Mouse (Mus musculus): ENCODE data around the gene Ndufaf4. TPM values are rescaled to one million over a fixed set of nuclear protein-coding genes. Genes with fewer than 3 reads are reported as not detected.

The Ndufaf4 gene
- 34.3 and 42.0 TPM in 2 replicates for polyA plus RNA-seq (2015; fragmentation: Nextera tagmentation; extraction: Ambion mirVana)

DNA sequence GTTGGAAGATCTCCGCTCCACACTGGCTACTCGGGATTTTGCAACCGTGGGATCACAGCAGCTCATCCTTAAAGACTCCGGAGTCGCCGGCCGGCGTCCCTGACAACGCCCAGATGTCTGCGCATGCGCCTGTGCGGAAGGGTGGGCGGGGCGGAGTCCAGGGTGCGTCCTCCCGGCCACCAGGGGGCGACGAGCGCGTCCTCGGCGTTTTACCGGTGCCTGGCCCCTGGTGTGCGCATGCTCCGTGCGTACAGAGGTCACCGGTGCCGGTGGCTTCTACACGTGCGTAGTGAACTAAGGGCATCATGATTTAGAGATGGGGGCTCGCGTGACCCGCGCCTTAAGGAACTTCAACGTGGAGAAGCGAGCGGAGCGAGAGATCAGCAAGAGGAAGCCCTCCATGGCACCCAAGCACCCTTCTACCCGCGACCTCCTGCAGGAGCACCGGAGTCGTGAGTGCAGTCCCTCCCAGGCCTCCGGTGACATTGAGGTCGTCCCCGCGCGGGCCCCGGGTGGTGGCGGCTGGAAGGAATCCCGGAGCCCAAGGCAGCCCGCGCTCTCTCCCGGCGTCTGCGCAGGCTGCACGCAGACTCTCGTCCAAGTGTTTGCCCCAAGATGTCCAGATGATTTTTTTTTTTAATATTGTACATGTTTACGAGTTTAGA is at the start of gene Ndufaf4:
Ndufaf4 (plus strand) TSS at position 233 of the 665 bp plus-strand sequence.

DNA sequence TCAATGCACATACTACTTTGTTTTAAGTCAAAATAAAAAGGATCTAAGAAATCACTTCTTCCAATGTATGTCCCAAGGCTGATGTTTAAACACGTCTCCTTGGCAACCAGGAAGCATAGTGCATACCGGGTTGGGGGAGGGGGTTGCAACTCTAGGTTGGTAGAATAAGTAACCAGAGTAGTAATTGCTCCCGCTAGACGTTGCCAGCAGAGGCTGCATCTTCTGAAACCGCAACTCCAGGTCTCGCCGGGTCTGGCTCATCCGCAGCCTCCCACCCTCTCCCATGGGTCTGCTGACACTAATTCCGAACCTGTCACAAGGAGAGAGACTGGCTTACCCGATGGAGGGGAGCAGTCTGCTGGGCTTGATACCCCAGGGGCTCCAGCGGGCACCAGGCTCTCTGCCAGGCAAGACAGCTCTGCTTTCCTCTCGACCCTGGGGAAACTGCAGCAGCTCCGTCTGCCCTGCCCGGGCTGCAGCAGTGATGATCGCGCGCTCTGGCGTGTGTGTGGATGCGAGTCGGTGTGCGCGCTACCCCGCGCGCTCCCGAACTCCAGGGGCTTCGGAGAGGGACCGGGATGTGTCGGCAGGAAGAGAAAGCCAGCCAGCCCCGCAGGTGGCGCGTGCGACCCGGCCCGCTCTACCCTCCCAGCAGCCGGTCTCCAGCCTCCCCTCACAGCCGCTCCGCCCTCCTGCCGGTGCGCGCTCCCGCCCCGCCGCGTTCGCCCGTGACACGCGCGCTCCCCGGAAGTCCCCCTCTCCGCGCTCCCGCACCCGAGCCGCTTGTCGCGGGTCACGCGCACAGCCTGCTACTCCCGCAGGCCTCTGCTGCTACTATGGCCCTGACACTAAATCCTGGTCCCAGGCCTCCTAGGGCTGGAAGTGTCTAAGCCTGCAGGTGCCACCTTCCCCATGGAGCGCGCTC is 47.2 kb upstream of the Ndufaf4 start, which contains the start of gene Klhl32:
Klhl32 (minus strand) TSS at position 724 of the 925 bp plus-strand sequence.

Other genes starting within 250 kb of the Ndufaf4 start
- gene Klhl32, start 47.0 kb upstream of the Ndufaf4 start, polyA plus RNA-seq (2015; fragmentation: Nextera tagmentation; extraction: Ambion mirVana), result 2.9 and 5.9 TPM in 2 replicates
- 1.1 and 1.2 TPM in 2 replicates for gene Gpr63, start 68.3 kb downstream of the Ndufaf4 start, polyA plus RNA-seq (2015; fragmentation: Nextera tagmentation; extraction: Ambion mirVana)

Data from adrenal gland, postnatal 0 days (tissue).